Mouse (Mus musculus) spleen, embryonic (tissue): ENCODE results near the gene Rab8b.
"Not testable (repeated sequence)": the region's sequence is repeated elsewhere in the genome, so short reads cannot be mapped to it uniquely, and the experiment has no call there.

Experiments used
- CTCF ChIA-PET: fragments of 350-600 bp; sonication (Branson Sonifier 250); formaldehyde crosslinking; loops from one replicate; lab custom pipeline; 2022; lab: Charles Lee

The Rab8b gene

DNA sequence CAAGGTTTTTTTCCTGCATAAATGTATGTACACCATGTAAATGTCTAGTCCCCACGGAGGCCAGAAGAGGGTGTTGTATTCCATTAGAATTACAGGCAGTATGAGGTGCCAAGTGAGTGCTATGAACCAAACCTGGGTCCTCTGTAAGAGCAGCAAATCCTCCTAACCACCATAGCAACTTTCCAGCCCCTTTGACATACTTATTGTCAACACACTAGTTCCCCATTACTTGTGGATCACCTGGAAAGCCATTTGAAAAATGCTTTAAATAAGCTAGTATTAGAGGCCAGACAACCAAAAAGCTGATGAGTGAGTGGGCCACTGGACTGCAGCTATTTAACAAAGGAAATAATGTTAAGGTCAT is 1.6 kb downstream of the Rab8b start:
- CTCF ChIA-PET = interaction anchor here (0.6 kb wide), 1 partner anchor 125 kb away, joined by 3 read pairs; no protein-coding TSS in a partner anchor

DNA sequence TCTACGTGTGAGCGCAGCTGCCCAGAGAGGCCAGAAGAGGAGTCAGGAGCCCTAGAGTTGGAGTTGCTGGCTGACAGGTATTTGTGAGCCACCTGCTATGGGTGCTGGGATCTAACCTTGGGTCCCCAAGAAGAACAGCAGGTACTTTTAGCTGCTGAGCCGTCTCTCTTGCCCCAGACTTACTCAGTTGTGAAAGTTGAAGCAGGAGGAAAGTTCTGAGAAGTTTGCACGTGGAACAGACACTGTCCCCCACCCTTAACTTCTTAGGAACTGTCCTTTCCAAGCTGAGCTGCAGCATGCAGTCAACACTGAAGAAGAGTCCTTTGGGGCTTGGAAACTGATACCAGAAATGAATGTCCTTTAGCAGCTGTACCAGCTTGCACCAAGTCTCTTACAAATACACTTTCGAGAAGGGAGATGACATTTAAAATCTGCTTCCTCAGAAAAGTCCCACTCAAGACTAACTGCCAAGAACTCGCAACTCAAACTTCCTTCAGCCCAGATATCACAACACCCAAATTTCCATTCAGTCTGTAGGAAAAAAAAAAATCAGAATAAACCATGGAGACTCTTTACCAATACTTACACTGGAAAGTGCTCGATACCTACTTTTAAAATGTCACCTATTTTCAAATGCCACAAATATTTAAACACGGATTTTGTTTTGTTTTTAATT is 2.1 kb downstream of the Rab8b start:
- CTCF ChIA-PET = no interaction called here

GRCm38 (mm10) chr9:66915869-66916785 is 3.4 kb downstream of the Rab8b start:
- CTCF ChIA-PET = interaction anchor here (1.0 kb wide), 1 partner anchor 17 kb away, joined by 4 read pairs; no protein-coding TSS in a partner anchor

GRCm38 (mm10) chr9:66915401-66915800 is 4.1 kb downstream of the Rab8b start:
- CTCF ChIA-PET = no interaction called here

- CTCF ChIA-PET = no interaction called here
Observed at GRCm38 (mm10) chr9:66914540-66914939, 4.9 kb downstream of the Rab8b start.

DNA sequence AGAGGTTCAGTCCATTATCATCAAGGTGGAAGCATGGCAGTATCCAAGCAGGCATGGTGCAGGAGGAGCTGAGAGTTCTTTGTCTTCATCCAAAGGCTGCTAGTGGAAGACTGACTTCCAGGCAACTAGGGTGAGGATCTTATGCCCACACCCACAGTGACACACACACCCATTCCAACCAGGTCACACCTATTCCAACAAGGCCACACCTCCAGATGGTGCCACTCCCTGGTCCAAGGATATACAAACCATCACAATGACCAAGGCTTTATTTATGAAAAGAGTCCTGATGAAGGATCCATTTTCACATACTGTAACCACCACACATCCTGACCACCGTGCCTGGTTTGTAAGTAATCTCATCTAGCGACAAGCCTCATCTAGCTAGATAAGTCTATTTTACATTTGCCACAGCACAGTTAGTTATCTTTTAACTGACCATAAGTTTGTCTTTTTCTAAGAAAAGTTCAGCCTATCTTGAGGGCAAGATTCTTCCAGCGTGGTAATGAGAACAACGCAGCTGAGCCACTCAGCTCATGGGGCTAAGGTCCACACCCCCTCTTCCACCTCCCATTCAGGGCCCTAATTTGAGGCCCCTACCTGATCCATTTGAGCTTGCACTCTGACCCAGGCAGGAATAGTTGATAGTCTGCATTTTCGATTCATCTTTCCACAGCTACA is 6.1 kb downstream of the Rab8b start:
- CTCF ChIA-PET = not testable (repeated sequence)

GRCm38 (mm10) chr9:66912304-66912703 is 7.2 kb downstream of the Rab8b start:
- CTCF ChIA-PET = interaction anchor here (0.9 kb wide), 1 partner anchor 8 kb away, joined by 3 read pairs; no protein-coding TSS in a partner anchor

- CTCF ChIA-PET = no interaction called here
Observed at GRCm38 (mm10) chr9:66910677-66911076, 8.8 kb downstream of the Rab8b start.

DNA sequence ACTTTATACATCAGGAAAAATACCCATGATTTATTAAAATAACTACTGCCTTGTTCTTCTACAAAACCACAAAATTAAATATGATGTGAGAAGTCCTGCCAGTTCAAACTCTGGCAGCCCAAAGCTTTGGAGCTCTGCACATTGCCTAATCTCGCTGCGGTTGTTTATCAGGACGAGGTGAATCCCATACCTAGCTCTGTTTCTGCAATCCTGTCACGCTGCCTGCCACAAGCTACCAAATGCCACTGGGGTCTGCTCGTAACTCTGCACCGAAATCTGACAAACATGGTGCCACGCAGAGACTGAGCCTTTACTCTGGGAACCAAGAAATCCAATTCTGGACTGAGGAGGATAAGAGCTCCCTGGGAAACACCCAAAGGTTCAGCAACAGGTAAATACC is 9.6 kb downstream of the Rab8b start:
- CTCF ChIA-PET = no interaction called here

GRCm38 (mm10) chr9:66907746-66908397 is 11.6 kb downstream of the Rab8b start:
- CTCF ChIA-PET = no interaction called here

GRCm38 (mm10) chr9:66907126-66907525 is 12.4 kb downstream of the Rab8b start:
- CTCF ChIA-PET = no interaction called here

GRCm38 (mm10) chr9:66905990-66906389 is 13.5 kb downstream of the Rab8b start:
- CTCF ChIA-PET = no interaction called here

GRCm38 (mm10) chr9:66899526-66899925 is 20.0 kb downstream of the Rab8b start:
- CTCF ChIA-PET = interaction anchor here (1.7 kb wide), 1 partner anchor 17 kb away, joined by 4 read pairs; no protein-coding TSS in a partner anchor

DNA sequence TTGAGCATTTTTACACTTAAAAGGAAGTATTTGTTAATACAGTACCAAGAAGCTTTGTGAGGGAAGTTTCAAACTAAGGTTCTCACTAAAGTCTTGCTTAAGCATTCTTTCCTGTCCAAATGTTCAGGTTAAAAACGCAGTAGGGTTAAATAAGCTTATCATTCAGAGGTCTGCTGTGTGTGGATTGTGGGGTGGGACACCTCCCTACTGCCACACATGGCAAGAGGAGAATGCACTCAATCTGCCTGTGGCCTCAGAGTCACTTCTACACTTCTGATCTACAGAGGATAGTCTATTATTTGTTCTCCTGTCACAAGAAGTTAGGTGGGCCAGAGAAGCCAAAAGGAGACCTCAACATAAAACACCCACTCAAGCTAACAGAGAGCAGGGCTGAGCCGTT is 20.4 kb downstream of the Rab8b start:
- CTCF ChIA-PET = interaction anchor here (1.7 kb wide), 1 partner anchor 17 kb away, joined by 4 read pairs; no protein-coding TSS in a partner anchor

GRCm38 (mm10) chr9:66897851-66898250 is 21.6 kb downstream of the Rab8b start:
- CTCF ChIA-PET = interaction anchor here (1.7 kb wide), 1 partner anchor 18 kb away, joined by 4 read pairs; no protein-coding TSS in a partner anchor

DNA sequence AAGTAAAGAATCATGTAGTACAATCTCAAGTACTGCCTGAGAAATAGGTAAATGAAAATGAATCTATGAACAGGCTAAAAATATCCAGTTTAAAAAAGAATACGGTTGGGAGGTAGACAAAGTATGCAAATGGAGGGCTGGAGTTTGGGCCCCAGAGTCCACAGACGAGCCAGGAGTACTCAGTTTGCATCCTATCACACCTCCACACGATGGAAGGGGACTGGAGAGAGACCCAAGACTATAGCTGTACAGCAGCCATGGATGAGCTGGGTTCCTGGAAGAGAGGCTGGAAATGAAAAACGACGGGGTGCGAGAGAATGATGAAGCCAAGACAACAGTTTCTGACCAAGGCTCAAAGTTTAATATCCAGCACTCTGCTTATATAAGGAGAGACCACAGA is 22.5 kb downstream of the Rab8b start:
- CTCF ChIA-PET = no interaction called here

DNA sequence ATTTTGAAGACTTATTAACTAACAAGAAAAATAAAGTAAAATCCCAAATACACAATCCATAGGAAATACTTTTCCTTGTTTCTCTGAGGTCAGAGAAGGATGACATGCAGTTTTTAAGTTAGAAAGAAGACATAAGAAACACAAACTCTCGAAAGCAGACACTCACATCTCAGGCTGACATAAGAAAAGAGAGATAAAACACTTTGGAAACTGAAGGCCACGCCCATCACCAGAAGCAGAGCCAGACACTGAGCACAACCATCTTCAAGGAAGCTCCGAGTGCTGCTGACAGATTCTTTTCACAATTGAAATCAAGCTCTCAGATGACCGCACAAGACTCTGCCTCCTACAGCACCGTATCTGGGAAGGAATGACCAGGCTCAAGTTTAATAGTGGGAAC is 23.5 kb downstream of the Rab8b start:
- CTCF ChIA-PET = no interaction called here

DNA sequence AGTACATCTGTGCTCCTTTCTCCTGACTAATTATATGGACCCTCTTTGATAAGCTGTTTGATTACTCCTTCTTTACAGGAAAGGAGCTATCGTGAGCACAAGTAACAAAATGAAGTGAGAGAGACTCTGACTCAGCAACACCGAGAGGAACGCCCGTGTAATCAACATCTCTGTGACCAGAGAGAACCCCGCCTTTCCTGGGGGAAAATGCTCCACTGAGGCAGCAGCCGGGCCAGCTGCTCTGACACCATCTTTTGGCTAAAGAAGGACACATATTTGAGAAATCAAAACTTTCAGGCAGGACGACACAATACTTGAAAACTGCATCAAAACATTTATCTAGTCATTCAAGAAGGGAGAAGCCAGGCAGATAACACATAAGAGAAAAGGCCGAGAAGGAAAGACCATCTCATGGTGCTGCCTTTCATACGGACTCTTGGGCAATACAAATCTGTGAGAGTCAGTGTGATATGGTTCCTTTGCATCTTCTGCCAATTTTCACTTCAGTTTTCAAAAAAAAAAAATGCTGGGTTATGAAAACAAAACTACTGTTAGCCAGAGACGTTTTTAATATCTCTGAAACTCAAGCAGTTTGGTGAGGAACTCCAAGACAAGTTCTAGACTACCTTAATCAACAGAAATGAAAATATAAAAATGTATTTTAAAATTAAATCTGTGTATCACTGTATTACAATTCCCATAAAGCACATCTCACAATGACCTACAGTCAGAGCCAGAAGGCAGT is 24.3 kb downstream of the Rab8b start:
- CTCF ChIA-PET = no interaction called here

DNA sequence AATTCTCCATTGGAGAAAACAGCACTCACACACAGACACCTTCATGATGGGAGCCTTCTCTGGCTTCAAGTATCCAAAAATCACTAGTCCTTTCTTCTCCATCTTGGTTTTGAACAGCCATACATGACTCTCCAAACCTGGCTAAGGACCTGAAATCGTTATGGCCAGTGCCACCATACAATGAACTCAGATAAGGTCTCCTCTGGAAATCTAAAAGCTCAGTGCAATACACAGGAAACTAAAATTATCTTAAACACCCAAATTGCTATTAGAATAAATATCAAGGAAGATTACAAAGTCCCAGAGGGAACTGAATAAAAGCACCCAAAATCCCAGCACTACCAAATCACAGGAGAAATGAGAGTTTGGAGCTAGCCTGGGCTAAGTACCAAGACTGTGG is 25.1 kb downstream of the Rab8b start:
- CTCF ChIA-PET = no interaction called here

DNA sequence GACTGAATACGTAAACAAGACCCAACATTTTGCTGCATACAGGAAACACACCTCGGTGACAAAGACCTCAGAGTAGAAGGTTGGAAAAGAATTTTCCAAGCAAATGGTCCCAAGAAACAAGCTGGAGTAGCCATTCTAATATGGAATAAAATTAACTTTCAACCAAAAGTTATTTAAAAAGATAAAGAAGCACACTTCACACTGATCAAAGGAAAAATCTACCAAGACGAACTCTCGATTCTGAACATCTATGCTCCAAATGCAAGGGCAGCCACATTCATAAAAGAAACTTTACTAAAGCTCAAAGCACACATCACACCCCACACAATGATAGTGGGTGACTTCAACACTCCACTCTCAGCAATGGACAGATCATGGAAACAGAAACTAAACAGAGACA is 27.0 kb downstream of the Rab8b start:
- CTCF ChIA-PET = not testable (repeated sequence)
